17 mouse cellular contexts compared by ENCODE assay signal in genomic region chr2:105021836-105022235, GRCm38 (mm10). TPM values are rescaled to one million over a fixed set of nuclear protein-coding genes. Genes with fewer than 3 reads are reported as not detected.
DNase-seq lines count a peak whose midpoint lies in the region; ATAC-seq and TF ChIP-seq lines count a peak whose summit lies in the region.
"Had no signal": no experiment of that assay in that cellular context is flagged by ENCODE, and none has a peak within 500 bp of the region (broad histone marks: within the 10 kb centered on the region; RNA-seq: fewer than 3 reads in every experiment).

No protein-coding gene starts in this region.

- no peaks in the 10 kb centered on the region for H3K4me1 ChIP-seq in olfactory bulb, adult 2 months (ENCODE audit: control insufficient read depth, insufficient read depth, low read length)
- peaks cover 11% of the 10 kb centered on the region for H3K4me1 ChIP-seq in heart, embryonic 12.5 days (replicated peaks)

- peak overlapping the region; percentile 12; the same call in 1 of the 2 replicates for H3K27ac ChIP-seq in olfactory bulb, adult 2 months (ENCODE audit: insufficient read depth, low read depth, low read length)
- no peak overlapping the region for H3K27ac ChIP-seq in heart, embryonic 12.5 days (ENCODE audit: poor library complexity, severe bottlenecking)
- H3K27ac ChIP-seq: embryonic facial prominence, embryonic 12.5 days; forebrain, embryonic 15.5 days; hindbrain, embryonic 15.5 days; midbrain, embryonic 13.5 days; neural tube, embryonic 12.5 days had no signal

- H3K36me3 ChIP-seq in heart, embryonic 12.5 days, result no peaks in the 10 kb centered on the region
- H3K36me3 ChIP-seq: embryonic facial prominence, embryonic 12.5 days; forebrain, embryonic 15.5 days; hindbrain, embryonic 15.5 days; midbrain, embryonic 13.5 days; neural tube, embryonic 12.5 days had no signal

- no peak for TF ChIP-seq CTCF in olfactory bulb, adult 2 months (IDR thresholded peaks at IDR 0.05; ENCODE audit: insufficient read depth, low read depth, low read length)

- H3K27me3 ChIP-seq in heart, embryonic 12.5 days (replicated peaks), result no peaks in the 10 kb centered on the region
- H3K27me3 ChIP-seq: embryonic facial prominence, embryonic 12.5 days; forebrain, embryonic 15.5 days; hindbrain, embryonic 15.5 days; midbrain, embryonic 13.5 days; neural tube, embryonic 12.5 days had no signal

- peak; percentile 76 for DNase-seq in T-cell, adult 2 months (ENCODE audit: low spot score)
- DNase-seq in liver, result peak; percentile 30
- DNase-seq in ovary, postnatal 14 days (ENCODE audit: low spot score), result no peak
- no peak for DNase-seq in left cerebral cortex, postnatal 25 days (ENCODE audit: low spot score in 2 of 2)
- no peak for DNase-seq in cerebellum, postnatal 4 days (ENCODE audit: low spot score in 2 of 2)
- DNase-seq: cerebellum, adult 9-10 months; gastrocnemius, postnatal 36 days; kidney, postnatal 10 days had no signal

- no peak overlapping the region for H3K4me2 ChIP-seq in heart, embryonic 12.5 days
- H3K4me2 ChIP-seq: embryonic facial prominence, embryonic 12.5 days; forebrain, embryonic 15.5 days; hindbrain, embryonic 15.5 days; midbrain, embryonic 13.5 days; neural tube, embryonic 12.5 days had no signal

- H3K9ac ChIP-seq in heart, embryonic 12.5 days, result no peak overlapping the region
- H3K9ac ChIP-seq: embryonic facial prominence, embryonic 12.5 days; forebrain, embryonic 15.5 days; hindbrain, embryonic 15.5 days; midbrain, embryonic 13.5 days; neural tube, embryonic 12.5 days had no signal

- intact Hi-C loops in left cerebral cortex, postnatal 25 days (cut with DNase I), result no loop called here

- no peak overlapping the region for H3K4me3 ChIP-seq in olfactory bulb, adult 2 months (ENCODE audit: insufficient read depth, low read depth, low read length)
- H3K4me3 ChIP-seq in heart, embryonic 12.5 days, result no peak overlapping the region
- H3K4me3 ChIP-seq: embryonic facial prominence, embryonic 12.5 days; forebrain, embryonic 15.5 days; hindbrain, embryonic 15.5 days; midbrain, embryonic 13.5 days; neural tube, embryonic 12.5 days had no signal

- no peaks in the 10 kb centered on the region for H3K9me3 ChIP-seq in heart, embryonic 12.5 days (replicated peaks)
- H3K9me3 ChIP-seq: embryonic facial prominence, embryonic 12.5 days; forebrain, embryonic 15.5 days; hindbrain, embryonic 15.5 days; midbrain, embryonic 13.5 days; neural tube, embryonic 12.5 days had no signal

- WGBS in olfactory bulb, adult 2 months, result 94% methylated on average over 2 of the region's 2 CpGs
- WGBS in heart, embryonic 12.5 days, result 89% methylated on average over 2 of the region's 2 CpGs

- ATAC-seq in CD4-positive, CD25-positive, alpha-beta regulatory T cell, adult 4 months, result peak; percentile 89
- ATAC-seq in heart, embryonic 12.5 days (ENCODE audit: insufficient number of reproducible peaks, low FRiP score), result no peak
- ATAC-seq: forebrain, embryonic 15.5 days; lung, postnatal 0 days; midbrain, embryonic 13.5 days had no signal

- no peak for TF ChIP-seq POLR2A in olfactory bulb, adult 2 months (IDR thresholded peaks at IDR 0.05; ENCODE audit: insufficient read depth, low read depth, low read length)

RNA-seq across cellular contexts. Expression of gene Eif3m, which starts 5.0 kb away (rescaled TPM):
- 100 to 1,000 TPM; 357 to 364 TPM for polyA plus RNA-seq in CD4-positive, CD25-positive, alpha-beta regulatory T cell, adult 4 months (2017; shearing (Covaris generic))
- not detected in 2 replicates for polyA plus RNA-seq in olfactory bulb, adult 2 months (2012; ENCODE audit: insufficient read depth, insufficient read length, low replicate concordance, missing spikeins)
- 207 and 214 TPM in 2 replicates for polyA plus RNA-seq in heart, embryonic 12.5 days (2016; fragmentation: Nextera tagmentation; extraction: Ambion mirVana)
- total RNA-seq in left cerebral cortex, postnatal 25 days (2021), result 10 to 100 TPM; 84.7 to 88.2 TPM

Comparison
In these comparisons a context has a peak if more than half of its experiments do, and no peak if none do; other contexts are left out.
1. DNase-seq: peak in T-cell, adult 2 months (single experiment) and liver (single experiment); none in ovary, postnatal 14 days (single experiment), left cerebral cortex, postnatal 25 days (0 of 2) and cerebellum, postnatal 4 days (0 of 2).